Mouse (Mus musculus): ENCODE data around the gene Ctsj.

- TF ChIP-seq MAX (IDR thresholded peaks at IDR 0.05): no peak
- no peak for TF ChIP-seq CTCF (IDR thresholded peaks at IDR 0.05; ENCODE audit: control insufficient read depth, insufficient read depth, insufficient read length)
- no peak for TF ChIP-seq MYOG (IDR thresholded peaks at IDR 0.05; ENCODE audit: control insufficient read depth, extremely low read depth, insufficient read length)
- TF ChIP-seq MYOD1 (IDR thresholded peaks at IDR 0.05; ENCODE audit: control insufficient read depth, insufficient read length, low read depth): no peak
- TF ChIP-seq CEBPB (IDR thresholded peaks at IDR 0.05; ENCODE audit: low read depth): no peak
- no peak for TF ChIP-seq USF1 (IDR thresholded peaks at IDR 0.05; ENCODE audit: low read depth)
- no peak for TF ChIP-seq FOSL1 (IDR thresholded peaks at IDR 0.05; ENCODE audit: insufficient read depth, low read length, poor library complexity, severe bottlenecking)
Measured at GRCm38 (mm10) chr13:61005859-61006258, at the start of gene Ctsj.

Data from C2C12 (cell line).